Mouse (Mus musculus) limb, embryonic 14.5 days (tissue): ENCODE measurements around the gene Npas3. TPM values are rescaled to one million over a fixed set of nuclear protein-coding genes. Genes with fewer than 3 reads are reported as not detected.

Experiments
- ATAC-seq: fragments of 200-750 bp; cut with Nextera tagmentation; 2 replicates; pipeline ENCODE4 v1.8.0; 2017; ENCODE audit warnings: low read depth, moderate number of reproducible peaks, moderate TSS enrichment; ENCODE audit not compliant: low FRiP score
- DNase-seq: peaks from one replicate; pipeline ENCODE4 v3.0.0-alpha.2; 2015; ENCODE audit warnings: low spot score
- H3K27ac ChIP-seq: fragments of 300-500 bp; sonication (generic); replicated peaks from 2 replicates; pipeline ENCODE4 v1.5.1; 2014; ENCODE audit warnings: low read depth, mild to moderate bottlenecking, low read length, moderate library complexity, mixed read lengths
- H3K27me3 ChIP-seq: fragments of 300-500 bp; sonication (generic); 2 replicates; pipeline ENCODE4 v1.6.1; 2014; ENCODE audit warnings: low read length, mixed read lengths; ENCODE audit not compliant: control insufficient read depth, insufficient read depth
- H3K36me3 ChIP-seq: fragments of 300-500 bp; sonication (generic); 2 replicates; pipeline ENCODE4 v1.6.1; 2014; ENCODE audit warnings: mild to moderate bottlenecking, low read length, moderate library complexity, mixed read lengths; ENCODE audit not compliant: control insufficient read depth, insufficient read depth
- H3K4me1 ChIP-seq: fragments of 300-500 bp; sonication (generic); 2 replicates; pipeline ENCODE4 v1.6.1; 2014; ENCODE audit warnings: antibody characterized with exemption, low read length, mixed read lengths; ENCODE audit not compliant: control insufficient read depth, insufficient read depth
- H3K4me2 ChIP-seq: fragments of 300-500 bp; sonication (generic); replicated peaks from 2 replicates; pipeline ENCODE4 v1.6.1; 2014; ENCODE audit warnings: low read depth, mild to moderate bottlenecking, low read length, moderate library complexity; ENCODE audit not compliant: severe bottlenecking
- H3K4me3 ChIP-seq: fragments of 300-500 bp; sonication (generic); replicated peaks from 2 replicates; pipeline ENCODE4 v1.5.1; 2014; ENCODE audit warnings: low read length
- H3K9ac ChIP-seq: fragments of 300-500 bp; sonication (generic); 2 replicates; pipeline ENCODE4 v1.6.1; 2014; ENCODE audit warnings: mild to moderate bottlenecking, low read depth, low read length, moderate library complexity; ENCODE audit not compliant: severe bottlenecking
- H3K9me3 ChIP-seq: fragments of 300-500 bp; sonication (generic); 2 replicates; pipeline ENCODE4 v1.6.1; 2016; ENCODE audit warnings: low read length; ENCODE audit not compliant: control insufficient read depth
- POLR2A ChIP-seq: fragments of 200-500 bp; IDR thresholded peaks from 2 replicates; pipeline ENCODE4 v1.8.0; 2012; ENCODE audit warnings: inconsistent platforms, mild to moderate bottlenecking, moderate library complexity, borderline replicate concordance; ENCODE audit not compliant: insufficient read depth, insufficient read length; ENCODE audit errors: extremely low read depth
- WGBS: fragments of 180-500 bp; shearing (Covaris S2); extraction: QIAGEN DNeasy Blood & Tissue Kit; methylation state at CpG from one replicate; pipeline ENCODE4 v1.1.7; 2014; 5-methylcytosine and 5-hydroxymethylcytosine counted together
- polyA plus RNA-seq, 2 experiments: library from polyadenylated mRNA; depleted of rRNA in 1 of 2; stranded (reverse) in 1 of 2; unstranded in 1 of 2; fragments of >200 nt; fragmentation: Nextera tagmentation in 1 of 2; extraction: Ambion mirVana in 1 of 2; gene quantifications; 2 replicates each; pipeline versions ENCODE4 v1.2.1 to v1.2.3; 2012 to 2014

Npas3 gene
- polyA plus RNA-seq, 2 experiments = 5.3 to 5.9 TPM

- DNase-seq (no peak), ATAC-seq (no peak)
- WGBS = 49% methylated on average over 7 of the region's 7 CpGs
- Histone ChIP-seq H3K36me3 (no peaks in the 10 kb centered on the region), H3K4me1 (peaks cover 25% of the 10 kb centered on the region), H3K4me2 (no peak overlapping the region), H3K4me3 (no peak overlapping the region), H3K27ac (no peak overlapping the region), H3K9ac (no peak overlapping the region), H3K27me3 (no peaks in the 10 kb centered on the region), H3K9me3 (no peaks in the 10 kb centered on the region)
- TF ChIP-seq POLR2A = no peak
These were observed 47.3 kb downstream of the Npas3 start for GRCm38 (mm10) chr12:53295747-53296146.

GRCm38 (mm10) chr12:53297946-53298840, 49.7 kb downstream of the Npas3 start:
- ATAC-seq = no peak

GRCm38 (mm10) chr12:53300964-53301363, 52.5 kb downstream of the Npas3 start:
- no peak for ATAC-seq

More at GRCm38 (mm10) chr12:53297946-53298840, 49.7 kb downstream of the Npas3 start:
- no peaks in the 10 kb centered on the region for H3K36me3 ChIP-seq
- no peak for TF ChIP-seq POLR2A
- 51% methylated on average over 16 of the region's 16 CpGs for WGBS
- peaks cover 9% of the 10 kb centered on the region for H3K4me1 ChIP-seq
- no peak overlapping the region for H3K9ac ChIP-seq
- no peak overlapping the region for H3K4me3 ChIP-seq
- no peaks in the 10 kb centered on the region for H3K27me3 ChIP-seq
- H3K27ac ChIP-seq = no peak overlapping the region
- peak; percentile 52 for DNase-seq
- no peaks in the 10 kb centered on the region for H3K9me3 ChIP-seq
- H3K4me2 ChIP-seq = 0 out of 2 replicates have a peak overlapping the region, but pooled peaks have one; percentile 7

GRCm38 (mm10) chr12:53302129-53302528, 53.7 kb downstream of the Npas3 start:
- Histone ChIP-seq H3K4me2 (no peak overlapping the region), H3K27ac (no peak overlapping the region), H3K9me3 (no peaks in the 10 kb centered on the region), H3K4me1 (peaks cover 9% of the 10 kb centered on the region), H3K4me3 (no peak overlapping the region), H3K27me3 (no peaks in the 10 kb centered on the region), H3K9ac (no peak overlapping the region), H3K36me3 (no peaks in the 10 kb centered on the region)
- no peak for TF ChIP-seq POLR2A
- ATAC-seq (no peak), DNase-seq (no peak)
- WGBS = 75% methylated on average over 3 of the region's 3 CpGs

More at GRCm38 (mm10) chr12:53300964-53301363, 52.5 kb downstream of the Npas3 start:
- H3K36me3 ChIP-seq = no peaks in the 10 kb centered on the region
- peak; percentile 49 for DNase-seq
- H3K9ac ChIP-seq = no peak overlapping the region
- no peak overlapping the region for H3K4me2 ChIP-seq
- no peak for TF ChIP-seq POLR2A
- H3K27me3 ChIP-seq = no peaks in the 10 kb centered on the region
- WGBS = 40% methylated on average over 2 of the region's 2 CpGs
- H3K4me3 ChIP-seq = no peak overlapping the region
- no peaks in the 10 kb centered on the region for H3K9me3 ChIP-seq
- no peak overlapping the region for H3K27ac ChIP-seq
- H3K4me1 ChIP-seq = peaks cover 9% of the 10 kb centered on the region

GRCm38 (mm10) chr12:53316715-53317114, 68.2 kb downstream of the Npas3 start:
- no peak for TF ChIP-seq POLR2A
- no peak for DNase-seq
- no peaks in the 10 kb centered on the region for H3K27me3 ChIP-seq
- no peak overlapping the region for H3K4me3 ChIP-seq
- no peak overlapping the region for H3K4me2 ChIP-seq
- H3K36me3 ChIP-seq = no peaks in the 10 kb centered on the region
- 0 out of 2 replicates have a peak, but pooled peaks cover 6% of the 10 kb centered on the region for H3K4me1 ChIP-seq
- H3K27ac ChIP-seq = no peak overlapping the region
- 34% methylated on average over 2 of the region's 2 CpGs for WGBS
- no peak overlapping the region for H3K9ac ChIP-seq
- no peaks in the 10 kb centered on the region for H3K9me3 ChIP-seq
- no peak for ATAC-seq
